Mouse (Mus musculus) adrenal gland, postnatal 4 days (tissue): Measurements from ENCODE around the gene Supt3. TPM values are rescaled to one million over a fixed set of nuclear protein-coding genes. Genes with fewer than 3 reads are reported as not detected.

Experiments used
- DNase-seq, 2 experiments: peaks; one replicate each; pipeline ENCODE4 v3.0.0; 2021 to 2022; ENCODE audit warnings: low spot score in 2 of 2, mixed read lengths in 2 of 2
- total RNA-seq, 2 experiments: library from RNA; stranded (reverse); gene quantifications; 2 replicates each; pipeline ENCODE4 v1.2.3; 2021

The Supt3 gene
- total RNA-seq, 2 experiments from 2014 or later = 23.5 to 25.9 TPM

DNA sequence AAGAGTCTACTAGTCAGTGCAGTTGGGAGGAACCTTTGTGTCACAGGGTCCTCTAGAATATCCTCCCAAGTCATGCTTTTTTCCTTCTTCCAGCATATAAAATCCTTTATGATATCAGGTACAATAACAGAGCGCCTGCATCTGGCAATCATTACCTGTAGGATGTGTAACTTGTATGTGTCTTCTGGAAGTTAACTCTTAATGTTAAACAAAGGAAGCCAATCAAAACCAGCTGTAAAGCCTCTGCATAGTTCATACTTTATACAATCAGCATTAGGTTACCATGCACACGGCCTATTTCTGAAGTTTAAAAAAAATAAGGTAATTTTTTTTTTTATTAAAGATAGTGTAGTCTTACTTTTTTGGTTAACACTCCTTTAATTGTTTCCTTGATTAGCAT is 179.7 kb downstream of the Supt3 start:
- DNase-seq = no peak

DNA sequence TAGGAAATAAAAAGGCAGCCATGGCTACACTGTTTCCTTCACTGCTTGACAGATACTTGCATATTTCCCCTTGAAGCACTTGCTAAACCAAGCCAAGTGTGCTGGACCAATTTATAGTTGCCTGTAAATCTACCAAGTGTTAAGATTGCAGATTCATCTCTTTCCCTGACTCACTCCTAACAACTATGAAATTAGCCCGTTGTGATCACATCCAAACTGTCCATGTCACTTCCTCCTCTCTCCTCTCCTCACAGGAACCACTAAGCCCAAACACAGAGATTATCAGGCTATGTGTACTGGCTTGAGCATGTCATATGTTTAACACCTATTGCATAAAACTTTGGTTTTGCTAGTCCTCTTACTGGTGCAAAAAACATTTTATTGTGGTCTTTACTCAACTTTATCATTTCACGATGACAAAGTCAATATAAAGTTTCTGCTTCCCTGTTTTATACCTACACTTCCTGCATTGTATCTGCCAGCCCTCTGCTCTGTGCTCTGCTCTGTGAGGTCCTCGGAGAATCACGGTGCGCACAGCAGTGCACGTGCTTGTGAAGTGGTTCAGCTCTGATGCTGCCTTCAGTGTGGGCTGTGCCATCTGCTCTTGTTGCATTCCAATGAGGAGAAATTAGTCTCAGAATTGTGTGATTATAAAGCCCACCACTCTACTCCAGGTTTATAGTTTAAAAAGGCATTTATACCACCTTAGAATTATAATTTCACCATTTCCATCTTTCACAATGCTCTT is 186.3 kb downstream of the Supt3 start:
- no peak for DNase-seq

DNA sequence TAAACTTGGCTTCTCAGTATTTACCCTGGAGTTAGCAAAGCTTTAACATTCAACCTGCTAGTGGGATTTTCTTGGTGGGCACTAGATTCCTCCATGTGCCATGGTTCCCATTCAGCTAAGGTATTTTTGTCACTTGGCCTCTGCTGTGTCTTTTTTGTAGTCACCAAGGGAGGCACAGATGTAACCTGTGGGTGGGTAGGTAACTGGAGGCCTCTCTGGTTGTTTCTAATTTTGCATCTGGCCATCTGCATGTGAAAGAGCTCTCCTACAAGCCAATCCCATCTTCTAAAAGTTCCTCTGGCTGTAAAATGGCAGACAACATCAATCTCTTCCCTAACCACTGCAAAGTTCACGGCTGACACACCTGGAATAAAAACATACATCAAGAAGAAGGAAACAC is 190.2 kb downstream of the Supt3 start:
- DNase-seq = no peak

DNA sequence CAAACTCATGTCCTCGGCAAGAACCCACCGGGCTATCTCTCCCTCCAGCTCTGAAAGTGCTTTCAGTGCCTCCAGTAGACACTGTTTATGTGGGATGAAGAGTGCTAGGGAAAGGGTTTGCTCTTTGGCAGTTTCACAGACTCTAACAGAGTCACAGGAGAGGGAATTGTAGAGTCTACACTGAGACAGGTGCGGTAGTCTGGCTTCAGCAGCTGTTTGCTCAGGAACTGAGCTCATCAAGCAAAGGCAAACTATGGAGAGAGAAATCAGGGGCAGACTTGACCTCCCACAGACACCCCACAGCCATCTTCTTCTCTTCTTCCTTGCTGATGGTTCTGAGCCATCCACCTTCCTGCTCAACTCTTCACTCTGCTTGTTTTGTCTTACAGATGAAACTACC is 193.3 kb downstream of the Supt3 start:
- DNase-seq = no peak

DNA sequence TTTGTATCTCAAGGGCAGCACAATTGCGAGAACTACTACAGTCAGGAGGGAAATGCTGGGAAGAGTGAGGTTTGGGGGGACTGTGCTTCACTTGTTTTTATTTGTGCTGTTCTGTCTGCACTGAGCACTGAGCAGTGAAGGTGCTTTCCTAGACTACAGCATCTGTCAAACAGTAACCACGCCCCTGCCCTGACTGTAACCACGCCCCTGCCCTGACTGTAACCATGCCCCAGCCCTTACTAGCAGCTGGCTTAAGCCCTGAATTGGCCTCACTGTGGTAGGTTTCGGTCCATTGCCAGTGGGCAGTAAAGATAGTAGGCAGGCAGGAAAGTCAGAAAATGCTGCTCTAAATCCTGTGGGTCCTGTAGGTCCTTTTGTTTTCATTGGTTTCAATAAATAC is 196.5 kb downstream of the Supt3 start:
- DNase-seq = no peak

DNA sequence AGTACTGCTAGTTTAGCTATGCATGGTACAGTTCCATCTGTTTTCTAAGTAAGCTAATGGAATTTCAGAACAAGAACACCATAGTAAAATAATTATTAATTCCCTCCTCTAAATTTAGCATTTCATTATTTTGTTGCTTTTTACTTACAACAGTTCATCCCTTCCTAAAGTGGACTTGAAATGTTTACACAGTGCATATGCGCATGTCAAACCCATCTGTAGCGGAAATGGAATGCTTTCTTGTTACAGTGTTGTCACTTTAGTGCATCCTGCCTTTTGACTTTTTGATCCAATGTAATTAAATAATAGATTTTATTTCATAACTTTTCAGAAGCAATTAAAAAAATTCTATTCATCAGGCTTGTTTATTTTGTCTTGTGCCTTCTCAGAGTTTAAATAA is 200.7 kb downstream of the Supt3 start:
- no peak for DNase-seq

DNA sequence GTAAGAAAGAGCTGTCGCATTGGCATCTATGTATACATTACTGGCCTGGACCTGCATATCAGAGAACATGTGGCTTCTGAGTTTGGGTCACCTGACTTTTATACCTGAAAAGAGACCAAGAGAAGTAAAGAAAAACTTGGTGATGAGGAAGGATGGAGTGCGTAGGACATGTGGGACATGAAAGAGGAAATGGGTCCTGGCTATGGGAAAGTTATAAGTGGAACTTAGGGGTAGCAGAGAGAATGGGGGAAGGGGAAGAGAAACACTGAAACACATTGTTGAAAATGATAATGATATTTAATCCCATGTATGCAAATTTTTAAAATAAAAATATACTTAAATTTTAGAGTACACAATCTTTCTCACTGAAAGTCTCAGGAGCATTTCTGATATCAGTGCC is 211.0 kb downstream of the Supt3 start:
- no peak for DNase-seq

DNA sequence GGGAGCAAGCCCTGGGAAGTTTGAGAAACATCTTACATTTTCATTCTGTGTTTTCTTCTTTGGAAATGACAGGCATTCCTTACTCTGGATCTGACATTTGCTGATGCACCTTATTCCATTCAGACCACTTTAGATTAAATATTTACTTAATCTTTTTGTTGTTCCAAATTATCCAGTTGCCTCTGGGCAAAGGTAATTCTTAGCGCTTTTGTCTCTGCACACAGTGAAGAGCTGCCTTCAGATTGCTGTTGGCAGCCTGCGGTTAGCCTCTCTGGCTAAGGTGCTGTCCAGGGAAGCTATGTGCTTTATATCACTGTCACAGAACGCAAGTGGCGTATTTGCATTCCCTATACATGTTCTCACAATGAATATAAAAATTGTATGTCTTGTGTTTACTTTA is 226.4 kb downstream of the Supt3 start:
- no peak for DNase-seq

DNA sequence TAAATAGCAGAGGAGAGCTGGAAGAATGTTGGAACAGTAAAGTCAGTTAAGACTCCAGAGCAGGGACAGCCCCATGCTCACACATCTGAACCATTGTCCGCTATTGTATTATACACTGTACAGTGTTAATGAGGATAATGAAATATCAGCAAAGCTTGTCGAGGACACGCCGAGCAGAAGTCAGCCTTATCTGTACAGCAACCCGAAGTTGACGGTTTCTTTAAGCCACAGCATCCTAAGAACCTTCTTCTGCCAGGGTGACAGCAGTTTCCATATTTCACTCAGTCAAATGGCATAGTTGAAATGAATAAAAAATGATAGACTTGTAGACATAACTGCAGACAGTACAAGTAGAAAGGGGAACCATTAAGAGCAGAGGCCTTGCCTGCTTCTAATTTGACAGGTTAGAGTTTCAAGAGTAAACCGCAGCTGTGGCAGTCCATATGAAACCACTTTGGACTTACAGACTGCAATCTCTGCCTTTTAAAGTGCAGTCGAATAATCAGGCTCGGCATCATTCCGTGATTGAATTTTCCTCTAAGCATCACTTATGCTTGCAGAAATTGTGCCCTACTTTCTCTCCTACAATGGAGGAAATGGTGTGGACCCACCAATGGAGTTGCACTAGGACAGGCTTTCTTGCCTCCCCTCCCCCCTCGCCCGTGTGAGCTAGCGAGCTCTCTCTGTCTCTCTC is 227.7 kb downstream of the Supt3 start:
- DNase-seq = no peak

DNA sequence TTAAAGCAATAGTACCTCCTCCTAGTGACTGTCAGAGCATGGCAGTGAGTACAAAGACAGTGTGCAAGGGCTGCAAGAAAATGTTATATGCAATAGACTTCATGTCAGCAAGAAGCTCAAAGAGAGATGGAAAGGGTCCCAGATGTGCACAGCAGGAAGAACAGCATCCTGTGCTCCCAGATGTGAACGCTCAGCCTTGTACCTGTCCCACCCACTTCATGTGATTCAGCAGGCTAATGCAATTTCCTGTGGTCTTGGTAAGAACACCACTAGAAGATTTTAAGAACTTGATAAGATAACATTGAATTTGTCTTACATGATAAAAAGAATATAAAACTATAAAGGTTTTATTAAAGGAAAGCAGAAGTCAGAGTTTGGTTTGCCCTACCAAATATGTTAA is 230.5 kb downstream of the Supt3 start:
- no peak for DNase-seq

DNA sequence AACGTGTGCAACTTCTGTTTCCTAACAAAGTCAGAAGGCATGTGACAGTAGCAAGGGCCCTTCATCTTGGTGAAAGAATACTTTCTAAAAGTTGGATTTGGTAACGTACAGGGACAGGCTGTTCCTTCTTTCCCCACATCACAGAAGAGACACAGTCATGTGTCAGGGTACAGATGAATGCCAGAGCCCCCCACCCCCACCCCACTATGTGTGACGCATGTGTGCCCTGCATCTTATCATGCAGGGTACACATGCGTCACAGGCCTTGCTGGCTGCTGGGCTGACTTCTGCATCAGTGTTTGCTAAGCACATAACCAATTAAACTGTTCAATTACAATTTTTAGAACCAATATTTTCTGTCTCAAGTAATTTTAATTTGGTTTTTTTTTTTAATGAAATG is 231.7 kb downstream of the Supt3 start:
- DNase-seq = no peak

DNA sequence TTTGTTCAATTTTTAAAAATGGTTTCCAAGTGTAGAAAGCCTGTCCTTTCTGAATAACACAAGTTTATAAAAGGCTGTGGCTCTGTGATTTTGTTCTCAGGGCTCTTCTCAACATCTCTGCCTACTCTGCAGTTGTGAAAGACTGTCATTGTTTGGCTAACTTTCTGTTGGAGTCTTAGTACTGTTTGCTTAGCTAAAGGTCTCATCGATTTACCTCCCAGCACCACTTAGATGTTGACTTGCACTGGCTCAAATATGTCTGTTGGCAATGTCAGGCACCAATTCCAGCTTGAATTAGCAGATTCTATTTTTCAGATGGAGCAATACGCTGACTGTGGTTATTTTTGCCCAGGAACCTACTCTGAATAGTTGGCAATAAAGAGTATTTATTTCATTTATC is 233.5 kb downstream of the Supt3 start:
- no peak for DNase-seq

DNA sequence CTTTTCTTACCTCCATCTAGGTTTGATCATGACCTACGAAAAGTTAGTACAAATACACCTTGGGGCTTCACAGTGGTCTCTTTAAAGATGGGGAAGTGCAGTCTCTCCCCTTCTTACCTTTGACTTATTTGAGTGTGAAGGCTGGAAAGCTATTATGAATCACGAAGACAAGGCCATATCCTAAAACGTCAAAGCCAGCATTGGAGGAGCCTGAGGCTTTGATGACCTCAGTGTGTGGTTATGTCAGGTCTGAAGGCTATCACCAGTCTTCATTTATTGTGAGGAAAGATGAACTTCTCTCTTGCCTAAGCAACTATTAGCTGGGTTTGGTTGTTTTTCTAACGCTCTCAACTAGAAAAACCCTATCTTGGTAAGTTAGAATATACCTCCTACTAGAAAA is 239.8 kb downstream of the Supt3 start:
- DNase-seq = no peak

DNA sequence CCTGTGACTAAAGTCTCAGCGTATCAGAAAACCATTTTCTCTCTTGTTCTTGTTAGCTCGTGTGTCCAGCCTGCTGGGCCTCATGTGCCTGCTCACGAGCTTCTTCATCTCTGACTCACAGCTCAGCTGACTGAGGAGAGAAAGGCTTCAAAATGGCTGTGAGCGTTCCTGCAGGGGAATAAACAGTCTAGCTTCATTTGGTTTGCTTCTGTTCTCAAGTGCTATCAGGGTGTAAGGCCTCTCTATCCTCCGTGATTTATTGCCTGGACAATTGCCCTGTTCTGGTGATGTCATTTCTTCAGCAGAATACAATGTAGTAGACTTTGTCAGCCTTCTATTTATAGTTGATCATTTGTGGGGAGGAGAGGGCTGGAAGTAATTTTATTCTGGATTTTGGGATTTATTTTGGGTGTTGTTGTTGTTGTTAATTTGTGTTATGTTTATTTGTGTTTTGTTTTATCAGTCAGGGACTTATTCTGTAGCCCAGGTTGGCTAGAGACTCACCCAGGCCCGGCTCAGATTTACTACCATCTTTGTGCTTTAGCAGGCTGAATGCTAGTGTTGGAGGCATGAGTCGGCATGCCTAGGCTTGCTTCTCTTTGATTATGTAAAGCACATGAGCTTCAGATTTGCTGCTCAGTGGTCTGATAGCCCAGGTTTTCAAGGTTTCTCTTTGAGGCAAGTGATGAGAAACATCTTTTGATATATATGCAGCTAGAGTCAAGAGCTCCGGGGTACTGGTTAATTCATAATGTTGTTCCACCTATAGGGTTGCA is 243.4 kb downstream of the Supt3 start:
- DNase-seq = no peak

DNA sequence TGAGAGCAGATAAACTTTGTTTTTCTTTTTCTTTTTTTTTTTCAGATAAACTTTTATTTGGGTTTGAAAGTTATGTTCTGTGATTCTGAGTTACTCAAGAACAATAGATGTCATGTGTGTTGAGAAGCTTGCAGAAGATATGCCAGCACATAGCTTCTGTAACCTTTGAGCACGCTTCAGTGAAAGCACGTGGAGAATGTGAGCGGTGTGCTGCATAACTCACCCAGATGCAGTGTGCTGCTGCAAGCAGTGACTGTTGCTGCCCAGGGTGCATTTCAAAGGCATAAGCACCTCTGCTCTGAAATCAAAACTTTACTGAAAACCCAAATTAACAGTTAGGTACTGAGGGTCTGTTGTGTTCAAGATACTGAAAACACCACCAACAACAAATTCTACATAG is 251.5 kb downstream of the Supt3 start:
- DNase-seq = no peak

DNA sequence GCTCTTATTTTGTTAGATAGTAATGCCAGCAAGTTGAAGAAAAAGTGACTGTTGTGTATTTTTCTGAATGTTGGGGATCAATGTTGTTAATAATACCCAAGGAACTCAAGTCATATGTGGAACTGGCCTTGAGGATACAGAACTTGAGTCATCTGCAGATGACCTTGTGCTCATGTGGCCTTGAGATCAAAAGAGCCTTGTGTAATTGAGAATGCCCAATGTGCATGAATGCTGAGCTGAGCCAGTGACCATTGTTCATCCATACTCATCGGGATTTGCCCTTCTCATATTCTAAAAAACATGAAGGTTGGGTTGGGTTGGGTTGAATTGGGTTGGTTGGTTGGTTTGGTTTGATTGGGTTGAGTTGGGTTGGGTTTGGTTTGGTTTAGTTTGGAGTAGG is 252.2 kb downstream of the Supt3 start:
- DNase-seq = no peak

DNA sequence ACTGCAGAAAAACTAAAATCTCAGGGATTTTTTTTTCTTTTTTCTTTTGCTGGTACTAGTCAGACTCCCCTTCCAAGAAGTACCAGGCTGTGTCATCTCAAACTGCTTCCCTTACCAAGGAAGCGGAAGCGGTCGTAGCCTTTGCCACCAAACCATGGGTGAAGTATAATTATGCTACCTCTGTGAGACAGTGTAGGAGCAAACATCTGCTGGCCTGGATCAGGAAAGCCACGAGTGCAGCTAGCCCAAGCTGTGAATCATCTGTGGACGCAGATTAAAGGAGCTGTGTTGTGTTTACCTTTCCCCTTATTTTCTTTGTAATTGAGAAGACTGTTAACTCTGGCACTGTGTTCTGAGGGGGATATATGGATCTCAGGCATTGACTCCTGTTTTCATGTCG is 255.3 kb downstream of the Supt3 start:
- DNase-seq = no peak

DNA sequence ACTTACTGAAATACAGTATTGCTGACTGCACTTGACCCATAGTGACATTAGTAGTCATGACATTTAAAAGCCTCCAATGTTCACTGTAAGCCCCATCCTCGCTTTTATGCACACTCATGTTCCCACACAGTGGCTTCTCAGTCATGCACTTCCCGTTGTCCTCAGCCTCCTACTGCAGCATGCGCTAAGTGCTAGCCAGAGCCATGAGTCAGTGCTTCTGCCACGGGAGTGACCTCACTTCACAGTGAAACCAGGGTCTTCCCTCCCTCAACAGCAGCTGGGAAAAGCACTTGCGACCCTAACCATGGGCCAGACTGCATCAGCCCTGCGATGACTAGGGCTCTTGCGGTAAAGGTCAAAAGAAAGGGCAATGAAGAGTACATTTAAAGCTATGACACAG is 256.7 kb downstream of the Supt3 start:
- DNase-seq = no peak

DNA sequence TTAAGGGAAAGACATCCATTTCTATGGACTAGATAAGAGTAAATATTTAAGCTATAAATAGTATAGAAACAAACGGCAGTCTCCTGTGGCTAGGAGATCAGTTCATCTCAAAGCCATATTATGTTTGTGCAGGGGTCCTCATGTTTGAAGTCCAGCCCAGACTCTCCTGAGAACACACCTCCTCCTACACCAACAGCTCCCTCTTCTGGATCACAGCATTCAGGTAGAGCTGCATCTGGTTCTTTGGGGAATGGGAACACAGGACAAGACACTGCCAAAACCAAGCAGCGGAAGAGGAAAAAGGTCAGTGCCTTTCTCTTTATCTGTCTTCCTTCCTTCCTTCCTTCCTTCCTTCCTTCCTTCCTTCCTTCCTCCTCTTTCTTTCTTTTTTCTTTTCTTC is 264.1 kb downstream of the Supt3 start:
- DNase-seq = no peak

DNA sequence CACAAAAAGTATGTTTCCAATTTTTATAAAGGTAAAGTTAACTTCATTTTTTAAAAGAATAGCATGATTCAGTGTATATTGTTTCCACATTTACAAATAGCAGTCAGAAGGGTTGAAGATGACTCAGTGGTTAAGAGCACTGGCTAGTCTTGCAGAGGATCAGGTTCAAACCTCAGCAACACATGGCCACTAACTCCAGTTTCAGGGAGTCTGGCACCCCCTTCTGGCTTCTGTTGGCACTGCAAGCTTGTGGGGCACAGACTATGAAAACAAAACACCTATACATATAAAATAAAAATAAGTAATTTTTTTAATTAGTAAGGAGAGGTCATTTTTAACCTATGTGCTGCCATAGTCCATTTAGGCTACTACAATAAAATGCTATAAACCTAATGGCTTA is 268.9 kb downstream of the Supt3 start:
- no peak for DNase-seq

DNA sequence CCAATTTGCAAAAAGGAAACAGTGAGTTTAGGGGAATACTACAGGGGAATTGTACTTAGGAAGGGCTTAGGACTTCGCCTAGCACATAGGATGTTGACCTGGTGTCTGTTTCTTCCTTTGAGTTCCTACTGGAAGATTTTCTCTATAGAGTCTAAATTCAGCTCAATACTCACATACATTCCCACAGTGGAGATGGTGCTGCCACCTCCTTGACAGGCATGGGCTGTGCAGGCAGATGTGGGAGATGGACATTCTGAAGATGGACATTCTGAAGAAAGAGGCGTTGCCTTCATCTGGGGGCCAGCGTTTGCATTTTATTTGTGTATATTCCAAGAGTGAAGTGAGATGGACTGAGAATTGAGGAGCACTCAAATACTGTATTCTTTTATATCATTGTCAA is 269.6 kb downstream of the Supt3 start:
- no peak for DNase-seq

DNA sequence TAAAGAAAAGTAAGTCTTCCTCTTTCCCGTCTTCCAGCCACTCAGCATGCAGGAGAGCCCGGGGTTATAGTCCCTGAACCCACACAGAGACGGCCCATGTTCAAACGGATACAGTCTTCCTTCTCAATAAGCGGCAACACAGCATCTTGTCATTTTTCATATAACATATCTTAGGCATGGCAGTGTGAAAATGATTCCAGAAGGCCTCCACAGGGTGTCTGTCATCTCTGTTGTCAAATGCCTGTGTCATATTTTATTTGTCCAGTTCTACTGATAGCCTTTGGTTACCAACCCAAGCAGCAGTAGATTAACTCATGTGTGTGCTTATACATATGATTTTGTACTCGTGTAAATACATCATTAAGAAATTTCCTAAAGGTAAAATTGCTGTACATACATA is 270.3 kb downstream of the Supt3 start:
- no peak for DNase-seq
